In the genomic region with DNA sequence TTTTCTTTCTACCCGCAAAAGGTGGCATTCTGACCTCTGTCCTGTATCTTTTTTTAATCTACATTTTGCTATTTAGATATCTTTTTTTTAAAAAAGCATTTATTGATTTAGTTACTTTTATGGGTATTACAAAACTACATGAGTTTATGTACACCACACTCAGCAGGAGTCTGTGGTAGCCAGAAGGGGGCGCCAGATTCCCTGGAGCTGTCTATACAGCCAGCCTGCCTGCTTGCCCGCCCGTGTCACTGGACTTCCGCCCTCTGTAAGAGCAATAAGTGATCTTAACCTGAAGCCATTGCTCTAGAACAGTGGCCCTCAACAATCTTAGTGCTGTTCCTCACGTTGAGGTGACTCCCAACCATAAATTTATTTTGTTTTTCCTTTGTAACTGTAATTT, we compare ENCODE assay signal across 18 mouse cellular contexts. TPM values are rescaled to one million over a fixed set of nuclear protein-coding genes. Genes with fewer than 3 reads are reported as not detected.
DNase-seq lines count a peak whose midpoint lies in the region; ATAC-seq and TF ChIP-seq lines count a peak whose summit lies in the region.
"Had no signal": no experiment of that assay in that cellular context is flagged by ENCODE, and none has a peak within 500 bp of the region (broad histone marks: within the 10 kb centered on the region; RNA-seq: fewer than 3 reads in every experiment).

No protein-coding gene starts in this region.

- H3K36me3 ChIP-seq in thymus, adult 2 months (ENCODE audit: control insufficient read depth, insufficient read depth, low read length): no peaks in the 10 kb centered on the region
- H3K36me3 ChIP-seq in stomach, postnatal 0 days (ENCODE audit: control insufficient read depth, insufficient read depth, low read length): no peaks in the 10 kb centered on the region
- no peaks in the 10 kb centered on the region for H3K36me3 ChIP-seq in hindbrain, embryonic 12.5 days
- H3K36me3 ChIP-seq: heart, embryonic 13.5 days had no signal

- no peak overlapping the region for H3K4me3 ChIP-seq in layer of hippocampus, adult 2 months
- H3K4me3 ChIP-seq in thymus, adult 2 months (ENCODE audit: control insufficient read depth, insufficient read depth, low read length): no peak overlapping the region
- no peak overlapping the region for H3K4me3 ChIP-seq in stomach, postnatal 0 days (ENCODE audit: low read depth, low read length)
- H3K4me3 ChIP-seq in hindbrain, embryonic 12.5 days: no peak overlapping the region
- H3K4me3 ChIP-seq: heart, embryonic 13.5 days had no signal

- ATAC-seq in stomach, postnatal 0 days (ENCODE audit: low FRiP score, low TSS enrichment): no peak
- ATAC-seq in hindbrain, embryonic 12.5 days (ENCODE audit: low FRiP score): no peak
- ATAC-seq: intestine, embryonic 16.5 days; midbrain, embryonic 16.5 days had no signal

- H3K4me1 ChIP-seq in thymus, adult 2 months (replicated peaks; ENCODE audit: control insufficient read depth, insufficient read depth, low read length): no peaks in the 10 kb centered on the region
- H3K4me1 ChIP-seq in stomach, postnatal 0 days (replicated peaks; ENCODE audit: control insufficient read depth, insufficient read depth): 0 out of 2 replicates have a peak, but pooled peaks cover 2% of the 10 kb centered on the region
- H3K4me1 ChIP-seq in hindbrain, embryonic 12.5 days: peaks cover 6% of the 10 kb centered on the region

- H3K4me2 ChIP-seq in stomach, postnatal 0 days (replicated peaks; ENCODE audit: low read depth): no peak overlapping the region
- no peak overlapping the region for H3K4me2 ChIP-seq in hindbrain, embryonic 12.5 days (replicated peaks)
- H3K4me2 ChIP-seq: heart, embryonic 13.5 days had no signal

- H3K9ac ChIP-seq in stomach, postnatal 0 days (ENCODE audit: low read length): no peak overlapping the region
- no peak overlapping the region for H3K9ac ChIP-seq in hindbrain, embryonic 12.5 days
- H3K9ac ChIP-seq: heart, embryonic 13.5 days had no signal

- no peak for TF ChIP-seq POLR2A in thymus, adult 2 months (IDR thresholded peaks at IDR 0.05; ENCODE audit: control insufficient read depth, extremely low read depth, insufficient read depth, low read length, poor library complexity)

- no peaks in the 10 kb centered on the region for H3K9me3 ChIP-seq in stomach, postnatal 0 days (ENCODE audit: control insufficient read depth, low read length)
- H3K9me3 ChIP-seq in hindbrain, embryonic 12.5 days (replicated peaks): no peaks in the 10 kb centered on the region
- H3K9me3 ChIP-seq: heart, embryonic 13.5 days had no signal

- no peak for DNase-seq in layer of hippocampus, adult 2 months (ENCODE audit: low spot score in 2 of 2)
- DNase-seq in layer of hippocampus, adult 9-10 months (ENCODE audit: low spot score): no peak
- DNase-seq in thymus, postnatal 14 days: peak; percentile 14
- DNase-seq in thymus, adult 2 months: no peak
- DNase-seq in R1 (ENCODE audit: low read depth, low spot score): peak; percentile 79
- no peak for DNase-seq in stomach, postnatal 0 days (ENCODE audit: low spot score)
- DNase-seq in adrenal gland, postnatal 10 days: no peak
- DNase-seq: adrenal gland, postnatal 36 days; cerebellum, postnatal 36 days; gastrocnemius, postnatal 25 days; kidney, postnatal 36 days; layer of hippocampus, postnatal 36 days; lung, adult 2 months; thymus, postnatal 25 days had no signal

- H3K27me3 ChIP-seq in thymus, adult 2 months (ENCODE audit: control insufficient read depth, insufficient read depth, low read length): no peaks in the 10 kb centered on the region
- H3K27me3 ChIP-seq in stomach, postnatal 0 days (ENCODE audit: control insufficient read depth, insufficient read depth, low read length): no peaks in the 10 kb centered on the region
- H3K27me3 ChIP-seq in hindbrain, embryonic 12.5 days: peaks cover 54% of the 10 kb centered on the region

- TF ChIP-seq CTCF in layer of hippocampus, adult 2 months (conservative IDR thresholded peaks at IDR 0.05): peak; percentile 51
- TF ChIP-seq CTCF in thymus, adult 2 months (IDR thresholded peaks at IDR 0.05; ENCODE audit: borderline replicate concordance, control insufficient read depth, extremely low read depth, insufficient read depth, low read length, poor library complexity): no peak
- TF ChIP-seq CTCF in stomach, postnatal 0 days (IDR thresholded peaks at IDR 0.05; ENCODE audit: low read depth): peak; percentile 22; the same call in 1 of the 2 replicates

- no peak overlapping the region for H3K27ac ChIP-seq in layer of hippocampus, adult 2 months
- H3K27ac ChIP-seq in thymus, adult 2 months (ENCODE audit: control insufficient read depth, insufficient read depth, low read length): no peak overlapping the region
- no peak overlapping the region for H3K27ac ChIP-seq in stomach, postnatal 0 days (replicated peaks)
- no peak overlapping the region for H3K27ac ChIP-seq in hindbrain, embryonic 12.5 days
- H3K27ac ChIP-seq: heart, embryonic 13.5 days had no signal

- WGBS in thymus, adult 2 months: 91% methylated on average over 6 of the region's 6 CpGs
- 79% methylated on average over 6 of the region's 6 CpGs for WGBS in stomach, postnatal 0 days
- 86% methylated on average over 6 of the region's 6 CpGs for WGBS in hindbrain, embryonic 12.5 days

- no peak for TF ChIP-seq EP300 in stomach, postnatal 0 days (optimal IDR thresholded peaks at IDR 0.05)

RNA-seq across cellular contexts. Expression of gene Kazald1, which starts 37.4 kb away (rescaled TPM):
- 1 to 10 TPM; 1.4 to 1.9 TPM for total RNA-seq in layer of hippocampus, adult 2 months (2021)
- 4.6 and 7.9 TPM in 2 replicates for polyA plus RNA-seq in thymus, adult 2 months (2012; rRNA removed)
- polyA plus RNA-seq in stomach, postnatal 0 days (2015; fragmentation: Nextera tagmentation; extraction: Ambion mirVana): 3.0 and 3.8 TPM in 2 replicates
- 1 to 10 TPM; 8.2 to 9.2 TPM for total RNA-seq in adrenal gland, postnatal 10 days (2021)
- 9.4 and 14.1 TPM in 2 replicates for polyA plus RNA-seq in hindbrain, embryonic 12.5 days (2016; fragmentation: Nextera tagmentation; extraction: Ambion mirVana)

RNA-seq across cellular contexts. Expression of gene Tlx1, which starts 38.0 kb away (rescaled TPM):
- total RNA-seq in layer of hippocampus, adult 2 months (2021): not detected
- 0.19 and 0.29 TPM in 2 replicates for polyA plus RNA-seq in thymus, adult 2 months (2012; rRNA removed)
- polyA plus RNA-seq in stomach, postnatal 0 days (2015; fragmentation: Nextera tagmentation; extraction: Ambion mirVana): not detected in 2 replicates
- under 1 TPM in 1 of 2 experiments, not detected in 1; 0.15 TPM for total RNA-seq in adrenal gland, postnatal 10 days (2021)
- polyA plus RNA-seq in hindbrain, embryonic 12.5 days (2016; fragmentation: Nextera tagmentation; extraction: Ambion mirVana): 6.5 and 12.4 TPM in 2 replicates
- total RNA-seq: adrenal gland, postnatal 36 days; gastrocnemius, postnatal 25 days; layer of hippocampus, postnatal 36 days had no signal
- polyA plus RNA-seq: intestine, embryonic 16.5 days; lung, adult 2 months; midbrain, embryonic 16.5 days had no signal

Comparison
In these comparisons a context has a peak if more than half of its experiments do, and no peak if none do; other contexts are left out.
1. DNase-seq: peak in thymus, postnatal 14 days (single experiment) and R1 (single experiment); none in layer of hippocampus, adult 2 months (0 of 2), layer of hippocampus, adult 9-10 months (single experiment), thymus, adult 2 months (single experiment), stomach, postnatal 0 days (single experiment) and adrenal gland, postnatal 10 days (single experiment).